Mouse (Mus musculus): ENCODE results near the gene Mamdc2. TPM values are rescaled to one million over a fixed set of nuclear protein-coding genes. Genes with fewer than 3 reads are reported as not detected.

The Mamdc2 gene
- total and polyA plus RNA-seq, 3 experiments = not detected

DNA sequence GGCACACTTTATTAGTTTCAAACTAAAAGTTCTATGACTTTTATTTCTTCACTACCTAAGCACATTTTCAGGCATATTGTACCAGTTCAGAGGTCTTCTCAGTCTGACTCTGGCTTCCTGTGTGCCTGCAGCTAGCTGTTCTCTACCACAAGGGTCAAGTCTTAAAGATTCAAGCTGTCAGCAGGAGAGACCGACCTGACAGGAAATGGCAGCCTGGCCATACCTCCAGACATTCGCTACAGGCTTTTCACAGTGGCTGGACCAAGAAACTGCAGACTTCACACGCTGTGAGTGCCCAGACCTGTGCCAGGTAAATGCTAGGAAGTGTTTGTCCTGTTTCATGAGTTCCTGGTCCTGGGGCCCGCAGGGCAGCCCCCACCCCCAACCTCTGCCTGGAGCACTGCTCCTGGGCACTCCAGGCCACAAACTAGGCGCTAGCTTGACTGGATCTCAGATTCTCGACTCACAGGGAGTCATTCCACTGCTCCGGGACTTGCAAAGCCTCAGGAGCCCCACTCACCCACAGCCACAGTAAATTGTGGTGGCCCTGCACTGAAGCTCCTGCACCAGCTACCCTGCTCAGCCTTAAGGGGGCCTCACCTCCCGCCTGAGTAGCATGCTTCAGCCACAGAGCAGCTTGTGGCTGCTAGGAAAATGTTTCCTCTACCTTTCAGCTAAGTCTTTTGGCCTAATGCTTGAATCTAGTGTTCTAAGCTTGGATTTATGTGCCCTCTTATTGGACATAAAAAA is 166.2 kb downstream of the Mamdc2 start:
- Histone ChIP-seq H3K27ac (ENCODE audit: control insufficient read depth, low read depth, low read length) (no peak overlapping the region), H3K4me1 (ENCODE audit: control insufficient read depth in 1 of 2, insufficient read depth in 2 of 2, low read length in 2 of 2) (no peaks in the 10 kb centered on the region), H3K27me3 (ENCODE audit: control insufficient read depth in 1 of 2, insufficient read depth in 2 of 2, low read length in 2 of 2) (no peaks in the 10 kb centered on the region), H3K9me3 (replicated peaks; ENCODE audit: insufficient read depth, low read length) (no peaks in the 10 kb centered on the region), H3K9ac (ENCODE audit: control insufficient read depth, low read depth, low read length, poor library complexity, severe bottlenecking) (no peak overlapping the region), H3K36me3 (ENCODE audit: control insufficient read depth in 1 of 2, insufficient read depth in 2 of 2, low read length in 2 of 2) (no peaks in the 10 kb centered on the region), H3K79me2 (ENCODE audit: control insufficient read depth, insufficient read depth, low read length, poor library complexity) (no peaks in the 10 kb centered on the region), H3K4me3 (ENCODE audit: control insufficient read depth in 1 of 2, insufficient read depth in 1 of 2, low read depth in 2 of 2, low read length in 2 of 2) (no peak overlapping the region)
- DNase-seq (ENCODE audit: low read depth, low spot score) = no peak
- TF ChIP-seq MAZ (IDR thresholded peaks at IDR 0.05; ENCODE audit: low read depth, low read length) (no peak), MAX (IDR thresholded peaks at IDR 0.05; ENCODE audit: low read length) (no peak), HCFC1 (IDR thresholded peaks at IDR 0.05; ENCODE audit: low read depth, low read length) (no peak), ZMIZ1 (IDR thresholded peaks at IDR 0.05; ENCODE audit: low read depth, low read length) (no peak), POLR2AphosphoS2 (IDR thresholded peaks at IDR 0.05; ENCODE audit: low read length) (no peak), SMC3 (IDR thresholded peaks at IDR 0.05; ENCODE audit: low read depth, low read length) (no peak), SIN3A (IDR thresholded peaks at IDR 0.05; ENCODE audit: low read length) (no peak), CHD2 (IDR thresholded peaks at IDR 0.05; ENCODE audit: low read length) (no peak), MYB (IDR thresholded peaks at IDR 0.05; ENCODE audit: low read depth, low read length) (no peak), RCOR1 (IDR thresholded peaks at IDR 0.05; ENCODE audit: low read depth, low read length) (no peak), TAL1 (IDR thresholded peaks at IDR 0.05; ENCODE audit: low read length) (no peak), ZKSCAN1 (IDR thresholded peaks at IDR 0.05; ENCODE audit: low read depth, low read length) (no peak), USF1 (IDR thresholded peaks at IDR 0.05; ENCODE audit: low read depth, low read length) (no peak), E2F4 (IDR thresholded peaks at IDR 0.05; ENCODE audit: borderline replicate concordance, low read depth, low read length) (no peak), JUND (IDR thresholded peaks at IDR 0.05; ENCODE audit: low read depth, low read length) (no peak), GABPA (IDR thresholded peaks at IDR 0.05; ENCODE audit: low read depth, low read length) (no peak)

GRCm38 (mm10) chr19:23274054-23274724 is 174.1 kb downstream of the Mamdc2 start:
- no peak overlapping the region; the same call in 1 of the 2 replicates for H3K27ac ChIP-seq (ENCODE audit: control insufficient read depth, low read depth, low read length)
- H3K27me3 ChIP-seq (ENCODE audit: control insufficient read depth in 1 of 2, insufficient read depth in 2 of 2, low read length in 2 of 2) = no peaks in the 10 kb centered on the region
- peak overlapping the region; percentile 27 to 100; a peak in 3 of 4 replicates for H3K4me3 ChIP-seq (ENCODE audit: control insufficient read depth in 1 of 2, insufficient read depth in 1 of 2, low read depth in 2 of 2, low read length in 2 of 2)
- peak overlapping the region; percentile 19 for H3K9ac ChIP-seq (ENCODE audit: control insufficient read depth, low read depth, low read length, poor library complexity, severe bottlenecking)
- TF ChIP-seq TAL1 (IDR thresholded peaks at IDR 0.05; ENCODE audit: low read length) = no peak
- TF ChIP-seq NRF1 (IDR thresholded peaks at IDR 0.05; ENCODE audit: insufficient read depth, low read depth, low read length, poor library complexity, severe bottlenecking) = no peak
- TF ChIP-seq CTCF (IDR thresholded peaks at IDR 0.05 in 2 of 3, conservative IDR thresholded peaks at IDR 0.05 in 1 of 3; ENCODE audit: control insufficient read depth in 1 of 3, insufficient read depth in 1 of 3, low read depth in 2 of 3, low read length in 3 of 3, poor library complexity in 1 of 3, severe bottlenecking in 1 of 3) = no peak; a peak in 1 of 6 replicates
- no peak for TF ChIP-seq GABPA (IDR thresholded peaks at IDR 0.05; ENCODE audit: low read depth, low read length)
- TF ChIP-seq HCFC1 (IDR thresholded peaks at IDR 0.05; ENCODE audit: low read depth, low read length) = no peak
- no peak for TF ChIP-seq CHD1 (IDR thresholded peaks at IDR 0.05; ENCODE audit: low read depth, low read length)
- TF ChIP-seq TBP (IDR thresholded peaks at IDR 0.05; ENCODE audit: low read depth, low read length) = no peak
- TF ChIP-seq POLR2AphosphoS2 (IDR thresholded peaks at IDR 0.05; ENCODE audit: low read length) = no peak
- no peak for TF ChIP-seq E2F4 (IDR thresholded peaks at IDR 0.05; ENCODE audit: borderline replicate concordance, low read depth, low read length)
- no peak for TF ChIP-seq MAZ (IDR thresholded peaks at IDR 0.05; ENCODE audit: low read depth, low read length)
- no peak for TF ChIP-seq POLR2AphosphoS5 (IDR thresholded peaks at IDR 0.05; ENCODE audit: borderline replicate concordance, low read depth, low read length)
- TF ChIP-seq NELFE (IDR thresholded peaks at IDR 0.05; ENCODE audit: low read depth, low read length) = no peak
- no peak for TF ChIP-seq CHD2 (IDR thresholded peaks at IDR 0.05; ENCODE audit: low read length)
- TF ChIP-seq JUND (IDR thresholded peaks at IDR 0.05; ENCODE audit: low read depth, low read length) = no peak
- no peak for TF ChIP-seq EP300 (IDR thresholded peaks at IDR 0.05; ENCODE audit: low read depth in 1 of 2, low read length in 2 of 2)
- TF ChIP-seq MEF2A (IDR thresholded peaks at IDR 0.05; ENCODE audit: extremely low read depth, insufficient replicate concordance, low read depth, low read length, poor library complexity, severe bottlenecking) = no peak
- no peak for TF ChIP-seq MAX (IDR thresholded peaks at IDR 0.05; ENCODE audit: low read length)
- H3K9me3 ChIP-seq (replicated peaks; ENCODE audit: insufficient read depth, low read length) = no peaks in the 10 kb centered on the region
- DNase-seq (ENCODE audit: low read depth, low spot score) = no peak
- H3K4me1 ChIP-seq (ENCODE audit: control insufficient read depth in 1 of 2, insufficient read depth in 2 of 2, low read length in 2 of 2) = peaks cover 0 to 4% of the 10 kb centered on the region in 2 experiments; a peak in 3 of 4 replicates
- peaks cover 27% of the 10 kb centered on the region for H3K79me2 ChIP-seq (ENCODE audit: control insufficient read depth, insufficient read depth, low read length, poor library complexity)
- H3K36me3 ChIP-seq (ENCODE audit: control insufficient read depth in 1 of 2, insufficient read depth in 2 of 2, low read length in 2 of 2) = peaks cover 0 to 9% of the 10 kb centered on the region in 2 experiments; a peak in 2 of 4 replicates

All from MEL (cell line).